Mouse (Mus musculus): ENCODE results near the gene Ephb2.

GRCm38 (mm10) chr4:136631237-136631994 is 204.4 kb downstream of the Ephb2 start:
- TF ChIP-seq CTCF (IDR thresholded peaks at IDR 0.05; ENCODE audit: low read depth) (no peak), EP300 (optimal IDR thresholded peaks at IDR 0.05) (no peak)
